Mouse (Mus musculus): ENCODE data around the gene Slc38a4. TPM values are rescaled to one million over a fixed set of nuclear protein-coding genes. Genes with fewer than 3 reads are reported as not detected.

Slc38a4 gene
- polyA plus RNA-seq, 2 experiments, result 24.4 to 52.7 TPM

GRCm38 (mm10) chr15:97004525-97004867 lies 51.3 kb downstream of the Slc38a4 start:
- H3K4me1 ChIP-seq (replicated peaks; ENCODE audit: control insufficient read depth in 2 of 2, insufficient read depth in 2 of 2, low read length in 1 of 2), result peaks cover 3 to 28% of the 10 kb centered on the region in 2 experiments
- 66% methylated on average over 7 of the region's 7 CpGs for WGBS (ENCODE audit: insufficient replicate concordance)

GRCm38 (mm10) chr15:97003851-97004524 lies 51.8 kb downstream of the Slc38a4 start:
- Histone ChIP-seq H3K27me3 (ENCODE audit: control insufficient read depth, insufficient read depth, low read length) (no peaks in the 10 kb centered on the region), H3K4me3 (ENCODE audit: insufficient read depth in 1 of 2, low read depth in 2 of 2, low read length in 2 of 2) (no peak overlapping the region), H3K27ac (no peak overlapping the region), H3K4me2 (ENCODE audit: low read depth) (no peak overlapping the region), H3K9me3 (ENCODE audit: control insufficient read depth, low read length) (no peaks in the 10 kb centered on the region), H3K4me1 (replicated peaks; ENCODE audit: control insufficient read depth in 2 of 2, insufficient read depth in 2 of 2, low read length in 1 of 2) (peaks cover 3 to 28% of the 10 kb centered on the region in 2 experiments), H3K9ac (replicated peaks) (no peak overlapping the region), H3K36me3 (replicated peaks; ENCODE audit: control insufficient read depth, insufficient read depth, low read depth) (no peaks in the 10 kb centered on the region)
- ATAC-seq (ENCODE audit: insufficient read depth) (no peak), DNase-seq (ENCODE audit: low read depth in 3 of 3, low spot score in 3 of 3) (no peak)
- WGBS (ENCODE audit: insufficient replicate concordance), result 62% methylated on average over 10 of the region's 10 CpGs
- TF ChIP-seq CTCF (IDR thresholded peaks at IDR 0.05; ENCODE audit: low read depth) (no peak), EP300 (IDR thresholded peaks at IDR 0.05; ENCODE audit: low read depth) (no peak)

More at GRCm38 (mm10) chr15:97004525-97004867, 51.3 kb downstream of the Slc38a4 start:
- Histone ChIP-seq H3K9me3 (ENCODE audit: control insufficient read depth, low read length) (no peaks in the 10 kb centered on the region), H3K27me3 (ENCODE audit: control insufficient read depth, insufficient read depth, low read length) (no peaks in the 10 kb centered on the region), H3K4me2 (ENCODE audit: low read depth) (no peak overlapping the region), H3K9ac (replicated peaks) (no peak overlapping the region), H3K36me3 (replicated peaks; ENCODE audit: control insufficient read depth, insufficient read depth, low read depth) (no peaks in the 10 kb centered on the region), H3K27ac (no peak overlapping the region), H3K4me3 (ENCODE audit: insufficient read depth in 1 of 2, low read depth in 2 of 2, low read length in 2 of 2) (no peak overlapping the region)
- no peak for TF ChIP-seq CTCF (IDR thresholded peaks at IDR 0.05; ENCODE audit: low read depth)
- TF ChIP-seq EP300 (IDR thresholded peaks at IDR 0.05; ENCODE audit: low read depth), result no peak
- DNase-seq (ENCODE audit: low read depth in 3 of 3, low spot score in 3 of 3) (no peak), ATAC-seq (ENCODE audit: insufficient read depth) (no peak)

GRCm38 (mm10) chr15:97003186-97003585 lies 52.6 kb downstream of the Slc38a4 start:
- no peaks in the 10 kb centered on the region for H3K9me3 ChIP-seq (ENCODE audit: control insufficient read depth, low read length)
- no peaks in the 10 kb centered on the region for H3K27me3 ChIP-seq (ENCODE audit: control insufficient read depth, insufficient read depth, low read length)
- H3K9ac ChIP-seq (replicated peaks), result no peak overlapping the region
- ATAC-seq (ENCODE audit: insufficient read depth) (no peak), DNase-seq (ENCODE audit: low read depth in 3 of 3, low spot score in 3 of 3) (no peak)
- H3K36me3 ChIP-seq (replicated peaks; ENCODE audit: control insufficient read depth, insufficient read depth, low read depth), result no peaks in the 10 kb centered on the region
- H3K4me1 ChIP-seq (replicated peaks; ENCODE audit: control insufficient read depth in 2 of 2, insufficient read depth in 2 of 2, low read length in 1 of 2), result peaks cover 3 to 28% of the 10 kb centered on the region in 2 experiments
- no peak overlapping the region for H3K4me2 ChIP-seq (ENCODE audit: low read depth)
- no peak overlapping the region for H3K27ac ChIP-seq
- no peak for TF ChIP-seq CTCF (IDR thresholded peaks at IDR 0.05; ENCODE audit: low read depth)
- TF ChIP-seq EP300 (IDR thresholded peaks at IDR 0.05; ENCODE audit: low read depth), result no peak
- H3K4me3 ChIP-seq (ENCODE audit: insufficient read depth in 1 of 2, low read depth in 2 of 2, low read length in 2 of 2), result no peak overlapping the region
- WGBS (ENCODE audit: insufficient replicate concordance), result 72% methylated on average over 6 of the region's 6 CpGs

GRCm38 (mm10) chr15:97002752-97003151 lies 53.0 kb downstream of the Slc38a4 start:
- Histone ChIP-seq H3K9me3 (ENCODE audit: control insufficient read depth, low read length) (no peaks in the 10 kb centered on the region), H3K4me1 (replicated peaks; ENCODE audit: control insufficient read depth in 2 of 2, insufficient read depth in 2 of 2, low read length in 1 of 2) (peaks cover 3 to 28% of the 10 kb centered on the region in 2 experiments), H3K4me3 (ENCODE audit: insufficient read depth in 1 of 2, low read depth in 2 of 2, low read length in 2 of 2) (no peak overlapping the region), H3K4me2 (ENCODE audit: low read depth) (no peak overlapping the region), H3K27me3 (ENCODE audit: control insufficient read depth, insufficient read depth, low read length) (no peaks in the 10 kb centered on the region), H3K9ac (replicated peaks) (no peak overlapping the region), H3K27ac (no peak overlapping the region), H3K36me3 (replicated peaks; ENCODE audit: control insufficient read depth, insufficient read depth, low read depth) (no peaks in the 10 kb centered on the region)
- ATAC-seq (ENCODE audit: insufficient read depth), result no peak
- WGBS (ENCODE audit: insufficient replicate concordance), result 76% methylated on average over 12 of the region's 12 CpGs
- no peak for TF ChIP-seq CTCF (IDR thresholded peaks at IDR 0.05; ENCODE audit: low read depth)
- no peak for TF ChIP-seq EP300 (IDR thresholded peaks at IDR 0.05; ENCODE audit: low read depth)
- no peak for DNase-seq (ENCODE audit: low read depth in 3 of 3, low spot score in 3 of 3)

- TF ChIP-seq CTCF (IDR thresholded peaks at IDR 0.05; ENCODE audit: low read depth), result no peak
- TF ChIP-seq EP300 (IDR thresholded peaks at IDR 0.05; ENCODE audit: low read depth), result no peak
- Histone ChIP-seq H3K4me1 (replicated peaks; ENCODE audit: control insufficient read depth in 2 of 2, insufficient read depth in 2 of 2, low read length in 1 of 2) (peaks cover 3 to 28% of the 10 kb centered on the region in 2 experiments), H3K4me2 (ENCODE audit: low read depth) (no peak overlapping the region), H3K4me3 (ENCODE audit: insufficient read depth in 1 of 2, low read depth in 2 of 2, low read length in 2 of 2) (no peak overlapping the region), H3K36me3 (replicated peaks; ENCODE audit: control insufficient read depth, insufficient read depth, low read depth) (no peaks in the 10 kb centered on the region), H3K9ac (replicated peaks) (no peak overlapping the region), H3K9me3 (ENCODE audit: control insufficient read depth, low read length) (no peaks in the 10 kb centered on the region), H3K27me3 (ENCODE audit: control insufficient read depth, insufficient read depth, low read length) (no peaks in the 10 kb centered on the region), H3K27ac (no peak overlapping the region)
- WGBS (ENCODE audit: insufficient replicate concordance), result 69% methylated on average over 7 of the region's 7 CpGs
- ATAC-seq (ENCODE audit: insufficient read depth), result no peak
- no peak for DNase-seq (ENCODE audit: low read depth in 3 of 3, low spot score in 3 of 3)
Observed at GRCm38 (mm10) chr15:97001886-97002285, 53.9 kb downstream of the Slc38a4 start.

All from liver, embryonic 14.5 days (tissue).